Mouse (Mus musculus) embryonic fibroblast, embryonic 13.5 days (primary cell): ENCODE measurements around the gene Gm44596. TPM values are rescaled to one million over a fixed set of nuclear protein-coding genes. Genes with fewer than 3 reads are reported as not detected.

Experiments
- H3K27ac ChIP-seq: 2 replicates; pipeline ENCODE4 v1.5.1; 2012; ENCODE audit warnings: low read length, control low read depth, inconsistent platforms; ENCODE audit not compliant: insufficient read depth
- H3K4me1 ChIP-seq: 2 replicates; pipeline ENCODE4 v1.6.1; 2011; ENCODE audit warnings: low read length; ENCODE audit not compliant: control insufficient read depth, insufficient read depth
- H3K4me3 ChIP-seq: 2 replicates; pipeline ENCODE4 v1.5.1; 2011; ENCODE audit warnings: mild to moderate bottlenecking, control low read depth, low read length; ENCODE audit not compliant: insufficient read depth
- CTCF ChIP-seq: IDR thresholded peaks from 2 replicates; pipeline ENCODE4 v1.5.1; 2011; ENCODE audit warnings: mild to moderate bottlenecking, control low read depth, low read length, moderate library complexity, borderline replicate concordance; ENCODE audit not compliant: insufficient read depth
- POLR2A ChIP-seq: IDR thresholded peaks from 2 replicates; pipeline ENCODE4 v1.6.1; 2011; ENCODE audit warnings: low read depth, mild to moderate bottlenecking, control low read depth, low read length, moderate library complexity
- polyA plus RNA-seq: library from polyadenylated mRNA; stranded (reverse); fragments of >200 nt; gene quantifications from 2 replicates; pipeline ENCODE4 v1.2.4, GENCODE M21; 2011; ENCODE audit warnings: low read depth; ENCODE audit not compliant: missing spikeins, insufficient read length

Gene Gm44596
- polyA plus RNA-seq, 1 experiment = not detected

DNA sequence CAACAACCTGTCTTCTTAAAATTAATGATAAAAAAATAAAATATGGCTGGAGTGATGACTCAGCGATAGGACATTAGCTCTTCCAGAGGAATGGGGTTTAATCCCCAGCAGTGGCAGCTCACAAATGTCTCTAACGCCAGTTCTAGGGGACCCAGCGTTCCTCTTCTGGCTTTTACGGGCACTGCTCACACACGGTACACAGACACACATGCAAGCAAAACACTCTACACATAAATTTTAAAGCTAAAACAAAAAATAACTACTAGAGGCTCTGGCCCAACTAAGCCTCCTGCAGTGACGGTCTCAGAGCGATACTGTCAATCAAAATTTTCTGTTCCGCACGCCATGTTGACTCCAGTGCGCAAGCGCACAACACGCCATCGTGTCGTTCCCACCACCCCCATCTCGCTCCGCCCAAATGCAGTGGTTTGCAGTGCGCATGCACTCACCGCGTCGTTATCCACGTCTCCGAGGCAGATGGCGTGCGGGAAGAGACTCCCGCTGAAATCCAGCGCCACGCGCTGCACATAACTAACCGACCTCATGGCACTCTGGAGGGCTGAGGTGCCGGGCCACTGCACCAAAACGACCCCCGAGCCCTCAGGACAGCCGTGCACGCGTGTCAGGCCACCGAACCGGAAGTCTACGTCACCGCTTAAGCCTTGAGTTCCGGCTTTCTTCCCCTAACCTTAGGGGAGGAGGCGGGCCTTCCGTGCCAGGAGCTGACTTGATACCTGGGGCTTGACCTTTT lies 49.1 kb downstream of the Gm44596 start, which contains the start of gene Itfg2:
Gene Itfg2 (minus strand): TSS at position 663 of the 751 bp plus-strand sequence.
- Histone ChIP-seq H3K4me3 (peak within 1 kb of the TSS; percentile 45), H3K27ac (peak within 1 kb of the TSS; percentile 89), H3K4me1 (peaks cover 6% of the 10 kb centered on the region; the same call in 1 of the 2 replicates)
- no peak for TF ChIP-seq CTCF
- TF ChIP-seq POLR2A = peak; percentile 95

DNA sequence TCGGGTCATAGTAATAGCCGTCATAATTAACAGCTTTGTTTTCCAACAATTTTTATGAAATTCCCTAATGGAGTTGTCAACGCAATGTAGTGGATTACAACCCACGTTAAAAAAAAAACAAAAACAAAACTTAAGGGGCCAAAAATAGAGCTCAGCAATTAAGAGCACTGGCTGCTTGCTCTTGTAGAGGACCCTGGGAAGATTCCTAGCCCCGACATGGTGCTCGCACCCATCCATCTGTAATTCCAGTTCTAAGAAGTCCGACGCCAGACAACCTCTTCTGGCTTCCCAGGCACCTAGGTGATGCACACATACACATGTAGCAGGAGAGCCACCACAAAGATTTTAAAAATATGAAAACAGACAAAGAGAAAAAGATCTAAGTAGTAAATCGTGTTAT lies 49.7 kb downstream of the Gm44596 start:
- Histone ChIP-seq H3K4me3 (peak overlapping the region; percentile 45; the same call in 1 of the 2 replicates), H3K4me1 (peaks cover 6% of the 10 kb centered on the region; the same call in 1 of the 2 replicates), H3K27ac (peak overlapping the region; percentile 89)
- no peak for TF ChIP-seq CTCF
- no peak for TF ChIP-seq POLR2A

DNA sequence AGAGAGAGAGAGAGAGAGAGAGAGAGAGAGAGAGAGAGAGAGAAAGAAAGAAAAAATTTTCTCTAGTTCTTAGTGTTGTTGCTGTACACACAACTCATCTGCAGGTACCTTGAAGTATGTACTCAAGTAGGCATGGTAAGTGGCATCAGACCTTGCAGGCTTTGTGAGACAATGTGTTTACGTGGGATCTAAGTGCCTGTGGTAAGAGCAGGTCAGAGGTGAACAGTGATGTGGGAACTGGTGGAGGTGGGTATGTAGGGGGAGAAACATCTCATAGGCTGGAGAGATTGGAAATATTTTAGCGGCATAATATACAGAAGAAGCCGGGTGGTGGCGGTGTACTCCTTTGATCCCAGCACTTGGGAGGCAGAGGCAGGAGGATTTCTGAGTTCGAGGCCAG lies 52.3 kb downstream of the Gm44596 start:
- no peak overlapping the region for H3K27ac ChIP-seq
- no peak overlapping the region for H3K4me3 ChIP-seq
- TF ChIP-seq CTCF (no peak), POLR2A (no peak)
- H3K4me1 ChIP-seq = no peaks in the 10 kb centered on the region

DNA sequence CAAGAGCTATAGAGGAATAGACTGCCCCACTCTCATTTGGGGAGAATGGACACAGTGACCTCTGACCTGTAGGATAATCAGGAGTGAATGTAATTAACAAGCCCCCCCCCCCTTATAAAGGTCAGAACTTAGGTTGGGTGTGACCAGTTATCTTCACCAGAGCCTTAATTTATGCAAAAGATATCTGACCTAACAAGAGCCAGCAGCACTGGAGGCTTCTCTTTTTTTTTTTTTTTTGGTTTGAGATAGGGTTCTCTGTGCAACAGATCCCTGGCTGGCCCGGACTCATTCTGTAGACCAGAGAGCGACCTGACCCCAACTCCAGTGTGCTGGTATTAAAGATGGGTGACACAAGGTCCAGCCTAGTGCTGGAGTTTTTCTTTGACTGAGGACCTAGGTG lies 54.0 kb downstream of the Gm44596 start:
- TF ChIP-seq CTCF (no peak), POLR2A (no peak)
- Histone ChIP-seq H3K4me1 (no peaks in the 10 kb centered on the region), H3K27ac (no peak overlapping the region), H3K4me3 (no peak overlapping the region)

DNA sequence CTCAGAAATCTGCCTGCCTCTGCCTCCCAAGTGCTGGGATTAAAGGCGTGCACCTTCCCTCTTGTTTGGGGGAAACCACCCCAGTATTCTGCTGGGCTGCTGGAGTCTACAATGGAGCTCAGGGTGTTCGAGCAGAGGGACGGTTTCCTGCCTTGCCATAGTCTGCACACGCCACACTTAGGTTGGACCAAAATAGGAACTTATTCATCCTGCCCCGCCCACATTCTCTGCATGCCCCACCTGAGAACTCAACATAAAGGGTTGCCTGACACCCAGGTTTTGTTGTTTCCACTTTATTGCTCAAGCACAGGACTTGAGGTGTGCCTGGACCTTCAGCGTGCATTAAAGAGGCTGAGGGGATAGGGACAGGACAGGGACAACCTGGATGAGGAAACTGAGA lies 54.5 kb downstream of the Gm44596 start:
- TF ChIP-seq POLR2A = no peak
- TF ChIP-seq CTCF = no peak
- Histone ChIP-seq H3K4me3 (no peak overlapping the region), H3K27ac (no peak overlapping the region), H3K4me1 (no peaks in the 10 kb centered on the region)

DNA sequence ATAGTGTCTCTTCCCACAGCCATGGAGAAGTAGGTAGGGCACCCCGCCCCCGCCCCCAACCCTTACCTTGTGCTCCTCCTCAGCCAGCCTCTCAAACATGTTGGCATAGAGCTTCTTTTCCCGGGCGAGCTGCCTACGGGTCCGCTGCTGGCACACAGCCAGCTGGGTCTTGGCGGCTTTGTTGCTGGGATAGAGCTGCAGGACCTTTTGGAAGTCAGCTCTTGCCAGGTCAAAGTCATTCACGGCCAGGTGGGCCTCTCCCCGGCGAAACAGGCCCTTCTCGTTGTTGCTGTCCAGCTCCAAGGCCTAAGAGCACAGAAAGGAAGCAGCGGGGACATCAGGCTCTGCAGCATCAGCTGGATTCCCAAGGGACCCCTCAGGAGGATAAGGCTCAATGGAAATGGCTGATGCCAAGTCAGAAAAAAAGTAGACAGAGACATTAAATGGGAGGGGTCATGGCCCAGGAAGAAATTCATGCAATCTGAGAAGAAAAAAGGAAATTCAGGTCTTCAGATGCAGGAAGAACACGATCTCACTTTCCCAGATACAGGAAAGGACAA lies 57.1 kb downstream of the Gm44596 start:
- TF ChIP-seq CTCF (no peak), POLR2A (no peak)
- H3K4me3 ChIP-seq = no peak overlapping the region
- no peak overlapping the region for H3K27ac ChIP-seq
- peaks cover 3% of the 10 kb centered on the region; the same call in 1 of the 2 replicates for H3K4me1 ChIP-seq

DNA sequence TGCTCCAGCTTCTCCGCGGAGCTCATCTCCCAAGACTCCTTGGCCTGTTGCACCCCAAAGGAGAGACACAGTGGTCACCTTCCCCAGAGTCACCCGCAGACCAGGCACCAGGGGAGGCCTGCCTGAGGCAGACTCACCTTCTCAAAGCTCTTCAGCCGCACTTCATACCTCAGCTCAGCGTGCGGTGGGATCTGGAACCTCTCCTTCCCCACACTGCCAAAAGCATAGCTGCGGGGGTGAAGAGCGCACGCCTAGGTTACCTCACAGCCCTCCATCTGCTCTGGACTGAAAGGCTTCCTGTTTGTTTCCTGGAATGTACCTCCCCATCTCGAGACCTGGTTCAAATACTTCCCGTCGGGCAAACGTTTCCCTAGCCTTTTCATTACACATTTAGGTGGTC lies 58.3 kb downstream of the Gm44596 start:
- no peak overlapping the region for H3K27ac ChIP-seq
- H3K4me1 ChIP-seq = peaks cover 3% of the 10 kb centered on the region; the same call in 1 of the 2 replicates
- no peak overlapping the region for H3K4me3 ChIP-seq
- no peak for TF ChIP-seq POLR2A
- no peak for TF ChIP-seq CTCF

DNA sequence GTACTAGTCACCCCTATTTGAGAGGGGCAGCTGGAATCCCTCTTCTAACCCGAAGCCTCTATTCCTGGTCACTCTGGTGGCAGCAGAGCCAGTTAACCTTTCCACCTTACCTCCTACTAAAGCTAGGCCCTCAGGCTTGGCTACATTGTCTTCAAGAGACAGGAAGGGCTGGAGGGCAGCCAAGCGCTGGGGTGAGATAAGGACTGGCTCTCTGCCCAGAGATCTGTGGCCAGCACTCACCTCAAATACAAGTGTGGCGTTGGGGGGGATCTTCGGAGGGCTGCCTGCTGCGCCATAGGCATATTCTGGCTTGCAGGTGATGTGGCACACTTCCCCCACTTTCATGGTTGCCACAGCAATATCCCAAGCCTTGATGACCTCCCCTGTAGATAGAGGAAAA lies 60.2 kb downstream of the Gm44596 start:
- peaks cover 3% of the 10 kb centered on the region; the same call in 1 of the 2 replicates for H3K4me1 ChIP-seq
- no peak overlapping the region for H3K4me3 ChIP-seq
- no peak overlapping the region for H3K27ac ChIP-seq
- TF ChIP-seq POLR2A (no peak), CTCF (no peak)

DNA sequence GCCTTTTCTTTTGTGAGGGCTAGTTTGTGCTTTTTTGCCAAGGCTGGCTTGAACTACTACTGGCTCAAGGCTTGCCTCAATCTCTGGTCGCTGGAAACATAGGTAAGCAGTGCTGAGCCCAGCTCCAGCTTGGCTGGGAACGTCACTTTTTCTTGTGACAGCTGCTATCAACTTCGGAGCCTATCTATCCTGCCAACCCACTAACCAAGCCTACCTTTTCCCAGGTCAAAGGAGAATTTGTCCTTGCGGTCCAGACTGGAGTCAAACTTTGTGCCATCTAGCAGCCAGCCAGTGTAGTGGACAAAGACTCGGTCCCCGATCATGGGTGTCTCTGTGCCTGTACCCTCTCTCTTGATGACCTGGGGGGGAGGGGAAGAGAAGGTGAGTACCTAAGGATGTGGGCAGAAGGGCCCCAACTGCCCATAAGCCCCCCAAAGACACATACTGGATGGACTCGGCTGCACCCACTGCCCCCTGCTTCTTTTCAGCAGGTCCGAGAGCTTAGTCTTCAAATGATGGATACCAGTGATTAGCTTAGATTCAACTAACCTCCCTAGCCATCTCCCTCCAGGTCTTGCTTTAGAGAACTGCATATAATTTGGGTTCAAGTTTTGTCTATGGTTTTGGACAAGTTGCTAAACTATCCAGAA lies 61.2 kb downstream of the Gm44596 start:
- Histone ChIP-seq H3K27ac (no peak overlapping the region), H3K4me1 (peaks cover 3% of the 10 kb centered on the region; the same call in 1 of the 2 replicates), H3K4me3 (peak overlapping the region; percentile 94)
- TF ChIP-seq POLR2A = no peak
- TF ChIP-seq CTCF = no peak
